Mouse (Mus musculus) heart, postnatal 0 days (tissue): ENCODE results near the gene Zfp148. TPM values are rescaled to one million over a fixed set of nuclear protein-coding genes. Genes with fewer than 3 reads are reported as not detected.

Source experiments
- ATAC-seq: fragments of 200-750 bp; cut with Nextera tagmentation; 2 replicates; pipeline ENCODE4 v1.8.0; 2017; ENCODE audit warnings: low read depth, moderate number of reproducible peaks, moderate library complexity; ENCODE audit not compliant: insufficient read depth
- DNase-seq: peaks from one replicate; pipeline ENCODE4 v3.0.0-alpha.2; 2016; ENCODE audit warnings: low spot score
- H3K27ac ChIP-seq: fragments of 300-500 bp; sonication (generic); 2 replicates; pipeline ENCODE4 v1.5.1; 2014; ENCODE audit warnings: low read depth, mild to moderate bottlenecking
- H3K27me3 ChIP-seq: fragments of 300-500 bp; sonication (generic); 2 replicates; pipeline ENCODE4 v1.6.1; 2014; ENCODE audit warnings: low read length, mixed read lengths; ENCODE audit not compliant: control insufficient read depth, insufficient read depth
- H3K36me3 ChIP-seq: fragments of 300-500 bp; sonication (generic); replicated peaks from 2 replicates; pipeline ENCODE4 v1.6.1; 2014; ENCODE audit warnings: low read length, mixed read lengths; ENCODE audit not compliant: control insufficient read depth, insufficient read depth
- H3K4me1 ChIP-seq: fragments of 300-500 bp; sonication (generic); 2 replicates; pipeline ENCODE4 v1.6.1; 2014; ENCODE audit warnings: antibody characterized with exemption; ENCODE audit not compliant: control insufficient read depth, insufficient read depth
- H3K4me2 ChIP-seq: fragments of 300-500 bp; sonication (generic); 2 replicates; pipeline ENCODE4 v1.6.1; 2014; ENCODE audit warnings: low read depth, mild to moderate bottlenecking, low read length, moderate library complexity
- H3K4me3 ChIP-seq: fragments of 300-500 bp; sonication (generic); 2 replicates; pipeline ENCODE4 v1.5.1; 2014; ENCODE audit warnings: low read depth, low read length
- H3K9ac ChIP-seq: fragments of 300-500 bp; sonication (generic); replicated peaks from 2 replicates; pipeline ENCODE4 v1.6.1; 2014; ENCODE audit warnings: low read depth, low read length, mixed read lengths
- H3K9me3 ChIP-seq: fragments of 300-500 bp; sonication (generic); replicated peaks from 2 replicates; pipeline ENCODE4 v1.6.1; 2016; ENCODE audit warnings: low read length; ENCODE audit not compliant: control insufficient read depth
- CTCF ChIP-seq: IDR thresholded peaks from 2 replicates; pipeline ENCODE4 v1.5.1; 2016; ENCODE audit warnings: antibody characterized with exemption, control low read depth, low read depth
- EP300 ChIP-seq: IDR thresholded peaks from 2 replicates; pipeline ENCODE4 v1.6.1; 2016; ENCODE audit warnings: antibody characterized with exemption, low read depth
- WGBS: fragments of 180-500 bp; shearing (Covaris S2); extraction: QIAGEN DNeasy Blood & Tissue Kit; methylation state at CpG from one replicate; pipeline ENCODE4 v1.1.7; 2014; 5-methylcytosine and 5-hydroxymethylcytosine counted together
- polyA plus RNA-seq: library from polyadenylated mRNA; unstranded; fragments of >200 nt; fragmentation: Nextera tagmentation; extraction: Ambion mirVana; gene quantifications from 2 replicates; pipeline ENCODE4 v1.2.1, GENCODE M21; 2015
- total RNA-seq: library from RNA; depleted of rRNA; stranded (reverse); fragments of >200 nt; gene quantifications from 2 replicates; pipeline ENCODE4 v1.2.3, GENCODE M21; 2014; ENCODE audit warnings: low replicate concordance

The Zfp148 gene
- total and polyA plus RNA-seq, 2 experiments from 2014 or later = 20.7 to 30.3 TPM

DNA sequence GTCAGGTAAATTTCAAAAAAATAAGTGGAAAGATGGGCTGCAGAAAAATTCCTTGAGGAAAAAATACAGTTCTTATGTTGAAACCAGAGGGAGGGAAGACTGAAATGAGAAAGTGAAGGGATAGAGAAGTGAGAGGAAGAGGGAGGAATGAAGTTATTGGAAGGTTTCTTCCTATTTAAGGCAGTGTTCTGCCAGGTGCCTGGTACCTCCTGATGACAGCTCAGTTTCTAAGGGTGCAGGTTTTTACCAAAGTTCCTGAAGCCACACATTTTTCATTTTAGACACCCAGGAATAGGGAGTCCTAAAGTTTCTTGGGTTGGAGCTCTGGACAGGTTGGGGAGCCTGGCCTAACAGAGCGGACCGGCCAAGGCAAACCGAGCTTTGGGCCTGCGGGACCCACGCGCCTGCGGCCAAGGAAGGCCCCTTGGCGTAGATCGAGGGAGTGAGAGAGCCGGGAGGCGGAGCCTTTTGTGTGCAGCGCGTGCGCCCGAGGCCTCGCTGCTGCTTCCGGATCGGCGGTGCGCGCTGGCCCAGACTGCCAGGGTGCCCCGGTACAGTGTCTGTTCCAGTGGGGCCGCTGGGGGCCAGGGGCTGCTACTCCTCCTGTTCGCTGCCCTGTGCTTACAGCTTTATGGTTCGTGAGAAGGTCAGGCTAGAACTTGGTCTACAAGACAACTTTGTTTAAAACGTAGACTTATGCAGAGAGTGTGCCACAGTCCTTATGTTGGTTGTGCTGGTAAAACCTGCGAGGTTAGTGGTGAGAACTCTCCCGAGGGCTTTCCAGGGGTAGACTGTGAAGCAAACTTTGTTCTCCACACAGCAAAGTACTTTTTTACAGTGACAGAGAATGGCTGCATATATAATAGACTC, 19.5 kb downstream of the Zfp148 start:
- Histone ChIP-seq H3K4me2 (peak overlapping the region; percentile 64), H3K9ac (peak overlapping the region; percentile 48), H3K27ac (peak overlapping the region; percentile 84), H3K4me3 (peak overlapping the region; percentile 40), H3K27me3 (no peaks in the 10 kb centered on the region), H3K4me1 (peaks cover 37% of the 10 kb centered on the region), H3K9me3 (no peaks in the 10 kb centered on the region), H3K36me3 (no peaks in the 10 kb centered on the region)
- peak; percentile 94 for ATAC-seq
- WGBS = under 1% methylated on average over 28 of the region's 28 CpGs
- peak; percentile 90 for DNase-seq
- no peak for TF ChIP-seq CTCF
- TF ChIP-seq EP300 = no peak

DNA sequence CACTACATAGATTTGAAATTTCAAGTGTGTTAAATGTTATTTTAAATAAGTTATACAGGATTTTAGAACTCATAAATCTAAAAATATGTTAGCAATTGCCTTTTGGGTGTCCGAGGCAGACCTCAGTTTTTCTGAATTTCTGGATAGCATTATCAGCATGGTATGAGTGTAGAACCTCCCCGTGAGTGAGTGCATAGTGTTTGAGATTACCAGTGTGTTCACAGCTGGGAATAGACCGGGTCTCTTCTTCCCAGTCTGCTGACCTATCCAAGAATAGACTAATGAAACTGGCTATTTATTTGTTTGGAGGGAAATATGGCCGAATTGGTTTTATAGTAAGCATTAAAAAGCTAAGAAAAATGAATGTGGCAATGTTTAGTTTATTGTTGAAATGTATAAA, 20.3 kb downstream of the Zfp148 start:
- peak overlapping the region; percentile 64 for H3K4me2 ChIP-seq
- peak; percentile 69 for DNase-seq
- 17% methylated on average over 4 of the region's 4 CpGs for WGBS

DNA sequence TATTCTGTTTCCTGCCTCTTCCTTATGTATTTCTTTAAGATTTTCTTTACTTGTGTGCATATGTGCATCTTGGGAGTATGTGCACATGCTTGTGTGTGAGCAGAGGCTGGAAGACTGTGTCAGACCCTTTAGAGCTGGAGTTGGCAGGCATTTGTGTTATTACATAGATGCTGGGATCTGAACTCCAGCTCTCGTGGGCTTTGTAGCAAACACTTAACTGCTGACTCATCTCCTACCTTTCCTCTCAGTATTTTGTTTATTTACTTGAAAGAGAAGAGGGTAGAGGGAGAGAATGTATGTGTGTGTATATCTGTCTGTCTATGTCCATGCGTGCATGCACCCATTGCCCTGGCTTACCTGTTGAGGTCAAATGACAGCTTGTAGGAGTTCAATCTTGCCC, 22.6 kb downstream of the Zfp148 start:
- Histone ChIP-seq H3K27me3 (no peaks in the 10 kb centered on the region), H3K9me3 (no peaks in the 10 kb centered on the region), H3K4me1 (peaks cover 33% of the 10 kb centered on the region), H3K9ac (no peak overlapping the region), H3K4me3 (no peak overlapping the region), H3K36me3 (no peaks in the 10 kb centered on the region), H3K27ac (no peak overlapping the region; the same call in 1 of the 2 replicates), H3K4me2 (no peak overlapping the region)
- TF ChIP-seq EP300 (no peak), CTCF (no peak)
- DNase-seq = no peak
- no peak for ATAC-seq
- 56% methylated on average over 2 of the region's 2 CpGs for WGBS

More for the DNA sequence above, 20.3 kb downstream of the Zfp148 start:
- TF ChIP-seq CTCF (no peak), EP300 (no peak)
- Histone ChIP-seq H3K9ac (no peak overlapping the region), H3K4me1 (peaks cover 37% of the 10 kb centered on the region), H3K27ac (peak overlapping the region; percentile 84), H3K36me3 (no peaks in the 10 kb centered on the region), H3K9me3 (no peaks in the 10 kb centered on the region), H3K4me3 (no peak overlapping the region), H3K27me3 (no peaks in the 10 kb centered on the region)
- peak; percentile 73 for ATAC-seq

DNA sequence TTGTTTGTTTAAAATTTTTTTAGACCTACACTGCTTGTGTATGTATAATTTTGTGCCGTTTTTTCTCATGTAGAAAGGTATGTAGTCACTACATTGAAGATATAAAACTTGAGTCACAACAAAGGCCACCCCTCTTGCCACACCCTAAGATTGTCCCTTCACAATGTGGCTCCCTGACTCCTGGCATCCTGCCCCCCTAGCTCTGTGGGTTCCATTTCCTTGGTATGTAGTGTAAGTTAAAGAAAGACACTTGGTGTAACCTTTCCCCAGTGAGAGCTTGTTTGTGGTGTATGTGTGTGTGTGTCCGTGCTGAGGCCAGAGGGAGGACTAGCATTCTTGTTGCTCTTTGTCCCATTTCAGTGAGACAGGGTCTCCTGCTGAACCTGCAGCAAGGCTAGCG, 23.4 kb downstream of the Zfp148 start:
- no peaks in the 10 kb centered on the region for H3K36me3 ChIP-seq
- H3K4me1 ChIP-seq = peaks cover 33% of the 10 kb centered on the region
- H3K9me3 ChIP-seq = no peaks in the 10 kb centered on the region
- DNase-seq (no peak), ATAC-seq (no peak)
- H3K27ac ChIP-seq = no peak overlapping the region
- no peak for TF ChIP-seq CTCF
- TF ChIP-seq EP300 = no peak
- no peaks in the 10 kb centered on the region for H3K27me3 ChIP-seq
- 78% methylated on average over 3 of the region's 3 CpGs for WGBS
- H3K4me3 ChIP-seq = no peak overlapping the region
- H3K9ac ChIP-seq = no peak overlapping the region
- H3K4me2 ChIP-seq = no peak overlapping the region

DNA sequence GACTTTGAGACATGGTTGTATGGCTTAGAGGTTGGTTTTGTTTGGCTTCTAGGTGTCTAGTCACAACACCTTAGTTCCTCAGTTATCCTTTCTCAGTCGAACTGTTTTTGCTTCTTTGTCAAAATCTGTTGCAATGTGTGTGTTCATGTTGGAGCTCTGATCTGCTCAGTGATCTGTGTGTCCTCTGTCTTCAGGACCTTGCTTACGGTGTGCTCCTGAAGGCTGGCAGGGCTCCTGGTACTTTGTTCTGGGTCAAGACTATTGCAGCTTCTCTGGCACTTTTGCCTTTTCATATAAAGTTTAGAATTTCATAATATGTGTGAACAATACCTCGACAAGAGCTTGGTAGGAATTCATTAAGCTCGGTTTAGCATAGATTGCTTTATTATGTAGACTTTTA, 24.9 kb downstream of the Zfp148 start:
- H3K27me3 ChIP-seq = no peaks in the 10 kb centered on the region
- DNase-seq (no peak), ATAC-seq (no peak)
- no peak overlapping the region for H3K4me3 ChIP-seq
- no peak for TF ChIP-seq CTCF
- no peak for TF ChIP-seq EP300
- H3K36me3 ChIP-seq = no peaks in the 10 kb centered on the region
- H3K4me1 ChIP-seq = peaks cover 24% of the 10 kb centered on the region
- no peaks in the 10 kb centered on the region for H3K9me3 ChIP-seq
- no peak overlapping the region for H3K4me2 ChIP-seq
- no peak overlapping the region; the same call in 1 of the 2 replicates for H3K27ac ChIP-seq
- 81% methylated on average over 4 of the region's 4 CpGs for WGBS
- no peak overlapping the region for H3K9ac ChIP-seq
